Mouse (Mus musculus): ENCODE data around the gene Olfr912.

The Olfr912 gene

DNA sequence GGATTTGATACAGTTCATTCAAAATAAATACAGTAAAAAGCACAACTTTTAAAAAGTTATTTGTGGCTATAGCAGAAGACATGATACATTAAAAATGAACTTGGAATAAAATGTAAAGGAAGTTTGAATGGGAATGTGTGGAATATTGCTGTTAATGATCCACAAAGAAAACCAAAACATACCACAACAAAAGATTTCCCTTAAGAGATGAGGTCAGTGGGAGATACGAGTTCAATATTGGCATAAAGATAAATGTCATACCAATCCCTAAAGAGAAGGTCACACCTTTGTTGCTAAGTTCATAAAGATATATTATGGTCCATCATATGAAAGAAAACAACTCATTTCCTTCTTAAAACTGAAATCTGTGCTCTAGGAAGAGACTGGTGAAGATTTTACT, at the start of gene Olfr912:
Gene Olfr912, plus strand, starts transcription at position 301 of the 400 bp plus-strand sequence.
- ATAC-seq (ENCODE audit: low TSS enrichment), result no peak

DNA sequence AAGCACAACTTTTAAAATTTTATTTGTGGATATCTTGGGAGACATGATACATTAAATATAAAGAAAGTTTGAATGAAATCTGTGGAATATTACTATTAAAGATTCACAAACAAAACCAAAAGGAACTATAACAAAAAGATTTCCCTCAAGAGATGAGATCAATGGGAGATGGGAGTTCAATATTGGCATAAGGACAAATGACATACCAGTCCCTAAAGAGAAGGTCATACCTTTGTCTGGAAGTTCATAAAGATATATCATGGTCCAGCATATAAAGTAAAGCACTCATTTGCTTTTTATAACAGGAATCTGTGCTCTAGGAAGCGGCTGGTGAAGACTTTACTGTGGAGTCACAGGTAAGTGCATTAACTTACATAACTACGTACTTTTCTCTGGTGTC, 42.4 kb upstream of the Olfr912 start, which contains the start of gene Olfr910:
Gene Olfr910, plus strand, starts transcription at position 301 of the 400 bp plus-strand sequence.
- no peak for ATAC-seq (ENCODE audit: low TSS enrichment)

DNA sequence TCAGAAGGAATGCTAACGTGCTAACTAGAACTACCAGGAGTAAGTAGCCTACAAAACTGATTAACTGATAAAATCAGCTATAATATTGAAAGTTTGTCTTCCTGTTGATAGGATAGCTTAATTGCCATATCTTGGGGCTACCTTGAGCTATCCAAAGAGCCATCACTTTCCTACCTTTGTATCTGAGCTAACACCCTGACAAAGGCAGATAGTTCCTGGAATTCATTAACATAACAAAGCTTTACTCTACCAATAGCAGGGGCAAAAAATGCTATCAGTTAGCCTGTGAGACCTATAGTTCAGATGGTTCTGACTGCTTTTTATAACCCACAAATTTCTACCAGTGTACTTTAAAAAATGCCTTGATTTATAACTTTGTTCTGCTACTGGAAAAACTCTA, 11.1 kb downstream of the Olfr912 start:
- no peak for ATAC-seq (ENCODE audit: low TSS enrichment)

DNA sequence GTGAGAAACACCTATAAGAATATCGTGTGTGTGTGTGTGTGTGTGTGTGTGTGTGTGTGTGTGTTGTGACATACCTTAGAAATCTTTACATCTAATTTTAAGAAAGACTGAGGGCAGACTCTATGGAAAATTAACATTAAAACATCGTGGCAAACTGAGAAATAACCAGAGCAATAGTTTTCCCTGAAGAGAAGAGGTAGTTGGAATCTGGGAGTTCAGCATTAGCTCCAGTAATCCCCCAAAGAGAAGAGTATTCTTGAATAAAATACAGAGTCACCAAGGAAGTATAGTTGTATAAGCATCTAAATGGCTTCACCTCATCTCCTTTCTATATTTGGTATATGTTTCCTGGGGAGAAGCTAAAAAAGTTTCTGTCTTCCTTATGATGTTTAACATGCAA, 12.5 kb downstream of the Olfr912 start, which contains the start of gene Olfr913:
Gene Olfr913, plus strand, starts transcription at position 301 of the 400 bp plus-strand sequence.
- no peak for ATAC-seq (ENCODE audit: low TSS enrichment)

DNA sequence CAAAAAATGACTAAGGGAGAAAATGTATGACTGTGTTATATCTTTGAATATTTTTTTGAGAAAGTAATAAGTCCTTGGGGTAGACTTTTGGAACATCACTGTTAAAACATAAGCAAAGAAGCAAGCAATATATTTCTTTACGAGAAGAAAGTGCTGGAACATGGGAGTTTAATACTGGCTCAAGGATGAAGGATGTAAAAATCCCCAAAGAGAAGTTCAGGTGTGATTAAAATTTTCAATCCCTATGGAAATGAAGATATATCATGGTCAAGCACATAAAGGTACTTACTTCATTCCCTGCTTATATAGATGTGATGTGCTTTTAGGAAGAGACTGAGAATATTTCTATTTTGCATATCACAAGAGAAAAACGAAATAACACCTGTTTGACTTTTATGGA, 24.8 kb downstream of the Olfr912 start, which contains the start of gene Olfr914:
Gene Olfr914, plus strand, starts transcription at position 301 of the 400 bp plus-strand sequence.
- no peak for ATAC-seq (ENCODE audit: low TSS enrichment)

DNA sequence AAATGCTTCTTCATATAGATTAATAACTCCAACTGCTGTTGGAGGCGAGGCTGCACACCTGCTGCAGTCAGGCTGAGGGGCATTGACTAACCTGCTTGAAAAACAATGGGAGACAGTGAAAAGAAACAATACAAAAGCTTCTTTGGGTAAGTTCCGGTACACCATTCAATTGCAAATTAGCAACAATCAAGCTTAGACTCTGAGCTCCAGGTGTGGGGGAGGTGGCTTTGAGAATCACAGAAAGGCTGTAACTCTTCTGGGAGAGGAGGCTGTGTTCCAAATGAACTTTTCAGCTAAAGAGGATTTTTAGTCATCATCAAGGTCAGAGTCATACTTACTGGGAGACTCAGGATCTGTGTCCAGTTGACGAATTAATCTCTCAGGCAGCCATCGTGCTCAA, 52.4 kb downstream of the Olfr912 start:
- ATAC-seq (ENCODE audit: low TSS enrichment), result no peak
